Mouse (Mus musculus): ENCODE data around the gene Fgd5. TPM values are rescaled to one million over a fixed set of nuclear protein-coding genes. Genes with fewer than 3 reads are reported as not detected.

Gene Fgd5
- total RNA-seq, 2 experiments from 2014 or later: 4.6 TPM

DNA sequence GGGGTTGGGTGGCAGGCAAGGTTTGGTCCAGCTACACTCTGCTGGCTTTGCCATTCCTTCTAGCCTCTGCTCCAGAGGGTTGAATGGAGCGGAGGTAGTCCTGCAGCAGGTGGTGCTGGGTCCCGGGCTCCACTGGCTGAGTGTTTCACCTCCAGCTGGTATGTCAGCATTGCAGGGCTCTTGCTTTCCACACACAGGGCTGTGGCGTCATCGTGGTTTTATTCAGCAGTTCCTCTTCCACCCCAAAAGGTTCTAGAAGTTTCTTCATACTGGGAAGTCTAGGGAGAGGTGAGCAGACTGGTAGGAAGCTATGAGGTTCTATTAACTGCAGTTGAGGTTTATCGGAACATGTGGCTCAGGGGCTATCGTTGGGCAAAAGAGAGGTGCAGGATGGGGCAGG is 34.4 kb downstream of the Fgd5 start:
- Histone ChIP-seq H3K27ac (no peak overlapping the region), H3K4me3 (no peak overlapping the region)
- no peak for DNase-seq (ENCODE audit: extremely low spot score in 1 of 2, low spot score in 2 of 2)
- no peak for TF ChIP-seq CTCF (IDR thresholded peaks at IDR 0.05)
- intact Hi-C loops (cut with DNase I): no loop called here

- H3K27ac ChIP-seq: no peak overlapping the region; the same call in 1 of the 2 replicates
- H3K4me3 ChIP-seq: no peak overlapping the region
- no peak for DNase-seq (ENCODE audit: extremely low spot score in 1 of 2, low spot score in 2 of 2)
- intact Hi-C loops (cut with DNase I): no loop called here
- TF ChIP-seq CTCF (IDR thresholded peaks at IDR 0.05): no peak
Measured at GRCm38 (mm10) chr6:92013620-92014019, 34.9 kb downstream of the Fgd5 start.

- no peak for DNase-seq (ENCODE audit: extremely low spot score in 1 of 2, low spot score in 2 of 2)
- no peak for TF ChIP-seq CTCF (IDR thresholded peaks at IDR 0.05)
- intact Hi-C loops (cut with DNase I): no loop called here
Measured at GRCm38 (mm10) chr6:92014936-92015335, 36.3 kb downstream of the Fgd5 start.

DNA sequence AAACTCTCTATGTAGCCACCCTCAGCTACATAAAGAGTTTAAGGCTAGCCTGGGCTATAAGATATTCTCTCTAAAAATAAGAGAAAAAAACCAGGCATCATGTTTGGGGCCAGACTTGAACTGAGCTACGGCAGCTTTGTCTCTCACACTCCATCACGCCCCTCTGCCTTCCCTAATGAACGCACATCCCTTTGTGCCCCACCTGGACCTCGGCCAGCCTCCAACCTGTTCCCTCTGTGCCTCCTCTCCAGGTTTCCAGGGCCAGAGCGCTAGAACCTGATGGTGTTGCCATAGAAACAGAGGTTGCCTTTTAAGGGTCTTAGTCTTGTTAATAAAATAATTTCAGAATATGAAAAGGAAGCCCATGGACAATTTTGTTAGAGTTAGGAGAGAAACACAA is 37.2 kb downstream of the Fgd5 start:
- Histone ChIP-seq H3K27ac (no peak overlapping the region), H3K4me3 (no peak overlapping the region)
- no peak for TF ChIP-seq CTCF (IDR thresholded peaks at IDR 0.05)
- intact Hi-C loops (cut with DNase I): no loop called here
- no peak for DNase-seq (ENCODE audit: extremely low spot score in 1 of 2, low spot score in 2 of 2)

More at GRCm38 (mm10) chr6:92014936-92015335, 36.3 kb downstream of the Fgd5 start:
- no peak overlapping the region for H3K4me3 ChIP-seq
- peak overlapping the region; percentile 36; the same call in 1 of the 2 replicates for H3K27ac ChIP-seq

GRCm38 (mm10) chr6:92016738-92017137 is 38.1 kb downstream of the Fgd5 start:
- DNase-seq (ENCODE audit: extremely low spot score in 1 of 2, low spot score in 2 of 2): no peak
- no peak for TF ChIP-seq CTCF (IDR thresholded peaks at IDR 0.05)
- Histone ChIP-seq H3K27ac (no peak overlapping the region), H3K4me3 (no peak overlapping the region)
- intact Hi-C loops (cut with DNase I): no loop called here

GRCm38 (mm10) chr6:92018421-92018820 is 39.7 kb downstream of the Fgd5 start:
- no peak for TF ChIP-seq CTCF (IDR thresholded peaks at IDR 0.05)
- intact Hi-C loops (cut with DNase I): no loop called here
- Histone ChIP-seq H3K4me3 (no peak overlapping the region), H3K27ac (no peak overlapping the region)
- no peak for DNase-seq (ENCODE audit: extremely low spot score in 1 of 2, low spot score in 2 of 2)

DNA sequence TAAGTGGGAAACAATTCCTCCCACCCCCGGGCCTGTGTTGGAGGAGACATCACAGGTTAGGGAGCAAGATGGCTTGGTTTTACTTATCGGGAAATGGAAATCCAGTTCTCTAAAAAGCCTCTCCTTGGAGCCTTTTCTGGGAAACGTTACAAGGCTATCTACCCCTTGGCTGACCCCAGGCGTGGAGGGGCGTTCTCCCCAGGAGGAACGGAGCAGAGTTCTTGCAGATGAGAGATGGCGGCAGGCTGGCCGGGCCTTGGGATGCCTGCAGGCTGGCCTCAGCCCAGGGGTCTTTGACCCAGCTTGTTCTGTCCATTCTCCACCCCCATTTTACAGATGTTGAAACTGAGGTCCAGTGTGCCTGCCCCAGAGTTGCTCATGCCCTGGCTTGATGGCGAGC is 42.4 kb downstream of the Fgd5 start:
- no peak overlapping the region for H3K4me3 ChIP-seq
- intact Hi-C loops (cut with DNase I): no loop called here
- no peak for TF ChIP-seq CTCF (IDR thresholded peaks at IDR 0.05)
- no peak overlapping the region for H3K27ac ChIP-seq
- DNase-seq (ENCODE audit: extremely low spot score in 1 of 2, low spot score in 2 of 2): no peak

GRCm38 (mm10) chr6:92021506-92021905 is 42.8 kb downstream of the Fgd5 start:
- DNase-seq (ENCODE audit: extremely low spot score in 1 of 2, low spot score in 2 of 2): no peak
- no peak for TF ChIP-seq CTCF (IDR thresholded peaks at IDR 0.05)
- intact Hi-C loops (cut with DNase I): no loop called here
- Histone ChIP-seq H3K27ac (no peak overlapping the region), H3K4me3 (no peak overlapping the region)

DNA sequence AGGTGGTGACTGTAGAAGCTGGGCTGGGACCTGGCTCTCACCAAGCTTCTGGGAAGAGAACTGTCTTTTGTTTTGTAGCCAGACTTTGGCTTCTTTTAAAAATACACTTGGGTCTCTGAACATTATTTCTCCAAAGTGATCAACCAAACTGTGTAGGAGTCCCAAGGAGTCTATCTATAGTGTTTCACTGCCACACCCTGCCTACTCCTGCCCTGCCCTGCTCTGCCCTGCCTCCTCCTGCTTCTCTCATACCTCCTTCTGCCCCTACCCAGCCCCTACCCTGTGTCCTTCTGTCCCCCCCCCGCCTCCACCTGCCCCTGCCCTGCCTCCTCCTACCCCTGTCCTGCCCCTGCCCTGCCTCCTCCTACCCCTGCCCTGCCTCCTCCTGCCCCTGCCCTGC is 46.6 kb downstream of the Fgd5 start:
- intact Hi-C loops (cut with DNase I): no loop called here
- no peak for TF ChIP-seq CTCF (IDR thresholded peaks at IDR 0.05)
- no peak for DNase-seq (ENCODE audit: extremely low spot score in 1 of 2, low spot score in 2 of 2)
- no peak overlapping the region for H3K27ac ChIP-seq
- H3K4me3 ChIP-seq: no peak overlapping the region

DNA sequence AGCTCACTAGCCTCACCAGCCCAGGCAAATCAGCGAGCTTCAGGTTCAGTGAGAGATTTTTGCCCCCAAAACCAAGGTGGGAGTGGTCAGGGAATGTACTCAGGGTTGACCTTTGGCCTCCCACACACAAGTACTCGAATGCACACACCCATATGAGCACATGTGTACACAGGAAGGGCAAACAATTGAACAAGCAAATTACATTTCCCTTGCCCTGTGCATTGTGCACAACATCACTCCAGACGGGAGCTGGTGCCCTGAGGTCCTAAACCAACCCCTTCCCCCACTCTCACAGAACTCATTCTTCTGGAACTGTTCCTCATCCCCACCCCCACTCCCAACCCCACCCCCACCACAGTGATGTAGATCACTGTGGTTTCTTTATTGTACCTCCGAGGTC is 48.7 kb downstream of the Fgd5 start:
- Histone ChIP-seq H3K4me3 (no peak overlapping the region), H3K27ac (no peak overlapping the region)
- DNase-seq (ENCODE audit: extremely low spot score in 1 of 2, low spot score in 2 of 2): no peak
- TF ChIP-seq CTCF (IDR thresholded peaks at IDR 0.05): no peak
- intact Hi-C loops (cut with DNase I): no loop called here

- Histone ChIP-seq H3K4me3 (no peak overlapping the region), H3K27ac (no peak overlapping the region)
- intact Hi-C loops (cut with DNase I): no loop called here
- DNase-seq (ENCODE audit: extremely low spot score in 1 of 2, low spot score in 2 of 2): no peak
- no peak for TF ChIP-seq CTCF (IDR thresholded peaks at IDR 0.05)
Measured at GRCm38 (mm10) chr6:92030646-92031045, 52.0 kb downstream of the Fgd5 start.

DNA sequence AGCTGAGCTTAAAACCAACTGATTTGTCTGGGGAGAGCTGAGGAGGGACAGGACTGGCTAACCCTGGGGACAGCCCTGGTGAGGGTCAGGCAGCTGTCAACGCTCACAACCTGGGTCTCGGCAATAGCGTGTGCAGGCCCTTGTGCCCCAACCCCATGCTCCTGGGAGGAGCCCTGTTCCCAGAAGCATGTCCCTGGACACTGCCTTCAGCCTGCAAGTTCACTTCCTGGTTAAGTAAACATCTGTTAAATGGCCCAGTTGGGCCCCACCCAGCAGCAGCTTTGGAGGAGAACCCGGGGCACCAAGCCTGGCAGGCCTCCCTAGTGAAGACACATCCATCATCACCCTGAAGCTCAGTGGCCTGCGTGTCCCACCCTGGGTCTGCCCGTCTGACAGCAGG is 56.0 kb downstream of the Fgd5 start:
- H3K27ac ChIP-seq: no peak overlapping the region
- no peak for DNase-seq (ENCODE audit: extremely low spot score in 1 of 2, low spot score in 2 of 2)
- H3K4me3 ChIP-seq: no peak overlapping the region
- intact Hi-C loops (cut with DNase I): no loop called here
- no peak for TF ChIP-seq CTCF (IDR thresholded peaks at IDR 0.05)

DNA sequence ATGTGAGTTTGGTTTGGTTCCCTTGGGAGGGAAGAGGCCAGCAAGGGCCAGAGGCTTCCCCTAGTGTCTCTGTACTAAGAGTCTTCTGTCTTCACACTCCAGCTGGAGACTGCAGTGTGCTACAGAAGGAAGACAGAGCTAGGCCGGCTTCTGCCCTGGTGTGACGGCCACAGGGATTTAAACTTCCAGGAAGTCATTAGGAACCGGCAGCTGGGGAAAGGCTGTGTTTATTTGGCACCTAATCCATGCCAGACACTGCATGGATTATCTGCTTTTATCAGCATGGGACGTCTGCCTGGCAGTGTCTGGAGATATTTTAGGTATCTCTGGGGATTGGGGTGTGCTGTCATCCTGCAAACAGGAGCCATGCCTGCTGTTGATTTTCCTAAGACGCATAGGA is 57.7 kb downstream of the Fgd5 start:
- no peak for DNase-seq (ENCODE audit: extremely low spot score in 1 of 2, low spot score in 2 of 2)

GRCm38 (mm10) chr6:92038158-92038557 is 59.5 kb downstream of the Fgd5 start:
- intact Hi-C loops (cut with DNase I): no loop called here
- DNase-seq (ENCODE audit: extremely low spot score in 1 of 2, low spot score in 2 of 2): no peak
- no peak overlapping the region for H3K4me3 ChIP-seq
- H3K27ac ChIP-seq: no peak overlapping the region
- TF ChIP-seq CTCF (IDR thresholded peaks at IDR 0.05): no peak

More for the DNA sequence above, 57.7 kb downstream of the Fgd5 start:
- TF ChIP-seq CTCF (IDR thresholded peaks at IDR 0.05): no peak
- no peak overlapping the region for H3K27ac ChIP-seq
- intact Hi-C loops (cut with DNase I): no loop called here
- no peak overlapping the region for H3K4me3 ChIP-seq
